Mouse (Mus musculus) neural tube, embryonic 12.5 days (tissue): ENCODE data around the gene Edar. TPM values are rescaled to one million over a fixed set of nuclear protein-coding genes. Genes with fewer than 3 reads are reported as not detected.

ENCODE experiments used
- ATAC-seq: fragments of 200-750 bp; cut with Nextera tagmentation; 2 replicates; pipeline ENCODE4 v1.8.0; 2017; ENCODE audit warnings: low read depth, mild to moderate bottlenecking, moderate TSS enrichment, moderate library complexity; ENCODE audit not compliant: low FRiP score
- H3K27ac ChIP-seq: fragments of 300-500 bp; sonication (generic); 2 replicates; pipeline ENCODE4 v1.5.1; 2016
- H3K27me3 ChIP-seq: fragments of 300-500 bp; sonication (generic); replicated peaks from 2 replicates; pipeline ENCODE4 v1.6.1; 2016; ENCODE audit warnings: mild to moderate bottlenecking
- H3K36me3 ChIP-seq: fragments of 300-500 bp; sonication (generic); 2 replicates; pipeline ENCODE4 v1.6.1; 2016; ENCODE audit warnings: mild to moderate bottlenecking
- H3K4me1 ChIP-seq: fragments of 300-500 bp; sonication (generic); 2 replicates; pipeline ENCODE4 v1.6.1; 2016
- H3K4me2 ChIP-seq: fragments of 300-500 bp; sonication (generic); replicated peaks from 2 replicates; pipeline ENCODE4 v1.6.1; 2016; ENCODE audit warnings: mild to moderate bottlenecking
- H3K4me3 ChIP-seq: fragments of 300-500 bp; sonication (generic); 2 replicates; pipeline ENCODE4 v1.5.1; 2016
- H3K9ac ChIP-seq: fragments of 300-500 bp; sonication (generic); 2 replicates; pipeline ENCODE4 v1.6.1; 2016; ENCODE audit warnings: mild to moderate bottlenecking
- H3K9me3 ChIP-seq: fragments of 300-500 bp; sonication (generic); 2 replicates; pipeline ENCODE4 v1.6.1; 2016; ENCODE audit warnings: mild to moderate bottlenecking
- WGBS: fragments of 180-500 bp; shearing (Covaris S2); methylation state at CpG from one replicate; pipeline ENCODE4 v1.1.7; 2016; 5-methylcytosine and 5-hydroxymethylcytosine counted together
- polyA plus RNA-seq: library from polyadenylated mRNA; unstranded; fragments of >200 nt; fragmentation: Nextera tagmentation; extraction: Ambion mirVana; gene quantifications from 2 replicates; pipeline ENCODE4 v1.2.1, GENCODE M21; 2016

Edar gene
- polyA plus RNA-seq, 1 experiment from 2014 or later, result 0.15 TPM

DNA sequence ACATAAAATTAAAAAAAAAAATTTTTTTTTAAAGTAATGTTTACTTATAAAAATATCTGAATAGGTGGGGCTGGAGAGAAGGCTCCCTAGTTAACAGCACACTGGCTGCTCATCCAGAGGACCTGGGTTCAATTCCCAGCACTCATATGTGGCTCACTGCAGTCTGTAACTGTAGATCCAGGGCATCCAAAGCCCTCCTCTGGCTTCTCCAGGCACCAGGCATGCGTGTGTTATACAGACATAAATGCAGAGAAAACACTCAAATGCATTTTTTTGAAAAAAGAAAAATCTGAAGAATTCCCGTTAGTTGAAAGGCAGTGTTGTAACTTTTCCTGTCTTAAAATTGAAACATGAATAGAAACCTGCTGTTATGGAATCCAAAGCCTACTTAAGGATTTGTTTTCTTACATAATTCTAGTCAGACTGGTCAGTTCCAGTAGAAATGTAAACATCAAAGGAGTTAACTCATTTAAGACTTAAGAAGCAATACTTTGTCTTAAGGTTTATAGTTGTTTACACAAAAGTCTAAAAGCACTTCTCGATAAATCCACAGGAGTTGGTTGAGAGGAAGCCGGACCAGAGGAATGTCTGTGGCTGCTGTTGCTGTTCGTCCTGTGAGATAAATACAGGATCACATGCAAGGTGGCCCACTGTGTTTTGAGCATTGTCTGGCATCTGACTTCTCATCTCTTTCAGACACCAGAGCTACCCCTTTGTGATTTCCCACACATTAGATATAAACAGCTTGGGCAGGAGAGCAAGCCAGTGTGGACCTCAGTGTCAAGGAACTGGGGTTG is 89.8 kb downstream of the Edar start:
- 78% methylated on average over 5 of the region's 5 CpGs for WGBS
- ATAC-seq, result no peak

DNA sequence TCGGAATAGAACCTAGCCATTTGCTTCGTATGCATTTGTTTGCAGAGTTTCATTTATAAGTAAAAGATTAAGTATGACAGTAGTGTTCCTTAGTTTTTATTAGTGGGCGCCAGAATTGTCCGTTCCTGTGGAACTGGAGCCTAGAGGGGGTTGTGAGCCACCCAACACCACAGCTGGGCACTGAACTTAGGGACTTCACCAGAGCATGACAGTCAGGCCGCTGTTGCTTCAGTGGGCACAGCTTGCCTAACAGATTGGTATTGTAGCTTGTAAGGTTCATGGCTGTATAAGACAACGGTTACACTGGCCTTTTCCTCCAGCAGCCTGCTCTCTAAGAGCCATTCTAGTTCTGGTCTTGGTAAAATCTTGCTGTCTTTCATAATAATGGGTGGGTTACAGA is 114.9 kb downstream of the Edar start:
- Histone ChIP-seq H3K4me1 (no peaks in the 10 kb centered on the region), H3K4me2 (no peak overlapping the region), H3K4me3 (no peak overlapping the region), H3K9ac (no peak overlapping the region), H3K9me3 (no peaks in the 10 kb centered on the region), H3K27me3 (no peaks in the 10 kb centered on the region), H3K36me3 (no peaks in the 10 kb centered on the region), H3K27ac (no peak overlapping the region)
- ATAC-seq, result no peak
- 89% methylated on average over 6 of the region's 6 CpGs for WGBS

More for the DNA sequence above, 89.8 kb downstream of the Edar start:
- Histone ChIP-seq H3K9me3 (0 out of 2 replicates have a peak, but pooled peaks cover 2% of the 10 kb centered on the region), H3K4me3 (no peak overlapping the region), H3K9ac (no peak overlapping the region), H3K4me1 (no peaks in the 10 kb centered on the region), H3K36me3 (no peaks in the 10 kb centered on the region), H3K27ac (no peak overlapping the region), H3K4me2 (no peak overlapping the region), H3K27me3 (no peaks in the 10 kb centered on the region)

DNA sequence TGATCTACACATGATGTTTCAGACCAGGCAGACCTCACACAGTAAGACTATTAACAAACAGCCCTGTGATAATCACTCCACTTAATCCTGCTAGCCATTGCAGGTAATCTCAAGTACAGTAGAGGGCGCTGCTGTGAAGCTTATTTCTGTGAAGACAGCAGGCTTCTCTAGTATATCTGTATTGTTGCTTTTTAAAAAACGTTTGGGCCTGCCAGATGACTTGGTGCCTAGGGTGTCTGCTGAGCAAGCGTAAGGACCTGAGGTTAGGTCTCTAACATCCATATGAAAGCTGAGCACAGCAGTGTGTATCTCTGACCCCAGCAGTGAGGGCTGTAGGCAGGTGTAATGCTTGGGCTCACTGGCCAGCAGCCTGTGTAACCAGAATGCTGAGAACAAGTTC is 115.6 kb downstream of the Edar start:
- Histone ChIP-seq H3K4me3 (no peak overlapping the region), H3K4me1 (no peaks in the 10 kb centered on the region), H3K36me3 (no peaks in the 10 kb centered on the region), H3K27ac (no peak overlapping the region), H3K4me2 (no peak overlapping the region), H3K27me3 (no peaks in the 10 kb centered on the region), H3K9me3 (no peaks in the 10 kb centered on the region), H3K9ac (no peak overlapping the region)
- peak; percentile 41; the same call in 1 of the 2 replicates for ATAC-seq
- 23% methylated on average over 3 of the region's 3 CpGs for WGBS

DNA sequence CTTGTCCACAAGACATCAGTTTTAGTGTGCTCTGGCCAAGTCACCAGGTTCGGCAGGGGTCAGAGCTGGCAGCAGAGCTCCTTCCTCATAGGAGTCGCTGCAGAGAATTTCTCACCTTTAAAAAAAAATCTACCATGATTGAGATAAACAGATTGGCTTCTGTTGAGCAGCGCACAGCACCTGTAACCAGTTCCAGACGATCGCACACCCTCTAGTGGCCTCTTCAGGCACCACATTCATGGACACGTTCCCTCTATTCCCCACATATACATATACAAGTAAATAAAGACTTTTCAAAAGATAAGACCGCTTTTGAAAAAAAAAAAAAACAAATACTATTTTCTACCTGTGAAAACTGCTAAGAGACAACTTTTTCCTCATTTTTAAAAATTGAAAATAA is 116.4 kb downstream of the Edar start:
- Histone ChIP-seq H3K4me1 (no peaks in the 10 kb centered on the region), H3K27me3 (no peaks in the 10 kb centered on the region), H3K4me3 (no peak overlapping the region), H3K4me2 (no peak overlapping the region), H3K27ac (no peak overlapping the region), H3K9ac (no peak overlapping the region), H3K36me3 (no peaks in the 10 kb centered on the region), H3K9me3 (no peaks in the 10 kb centered on the region)
- no peak for ATAC-seq
- 32% methylated on average over 7 of the region's 7 CpGs for WGBS

DNA sequence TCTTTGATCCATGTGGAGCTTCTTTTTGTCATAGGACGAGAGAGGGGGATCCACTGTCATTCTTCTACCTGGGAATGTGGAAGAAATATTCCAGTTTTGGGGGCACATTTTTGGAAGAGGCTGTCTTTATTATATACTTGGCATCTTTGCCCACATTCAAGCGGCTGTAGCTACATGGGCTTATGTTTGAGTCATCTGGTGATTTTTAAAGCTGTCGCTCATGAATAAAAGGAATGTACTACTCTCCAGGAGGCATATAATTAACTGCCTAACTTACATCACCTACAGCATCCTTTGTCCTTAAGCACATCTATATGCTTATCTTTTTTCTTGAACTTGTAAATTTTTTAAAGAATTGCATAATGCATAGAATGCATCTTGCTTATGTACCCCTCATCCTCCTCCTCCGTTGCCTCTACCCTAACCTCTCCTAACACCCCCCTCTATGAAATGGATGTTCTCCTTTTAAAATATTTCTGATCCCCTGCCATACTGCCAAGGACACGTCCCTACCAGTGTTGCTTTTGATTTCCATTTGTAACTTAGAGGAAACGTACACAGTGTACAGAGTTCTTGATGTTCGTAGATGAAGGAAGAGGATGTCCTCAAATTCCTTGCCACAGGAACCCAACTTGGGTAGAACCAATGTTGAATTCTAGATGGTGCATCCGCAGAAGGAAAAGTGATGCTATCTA is 120.6 kb downstream of the Edar start:
- Histone ChIP-seq H3K27me3 (no peaks in the 10 kb centered on the region), H3K4me1 (no peaks in the 10 kb centered on the region), H3K9me3 (no peaks in the 10 kb centered on the region), H3K36me3 (no peaks in the 10 kb centered on the region), H3K27ac (no peak overlapping the region), H3K4me3 (no peak overlapping the region), H3K4me2 (no peak overlapping the region), H3K9ac (no peak overlapping the region)
- ATAC-seq, result no peak
- WGBS, result 90% methylated on average over 8 of the region's 8 CpGs

Other genes starting within 250 kb of the Edar start
- 22.7 and 22.9 TPM in 2 replicates for gene Ranbp2, start 228.7 kb downstream of the Edar start, polyA plus RNA-seq
- gene Ccdc138, start 177.7 kb downstream of the Edar start, polyA plus RNA-seq, result 11.4 and 11.5 TPM in 2 replicates
- gene Gm17542, start 42.6 kb upstream of the Edar start, polyA plus RNA-seq, result not detected in 2 replicates
- gene Sh3rf3, start 137.7 kb upstream of the Edar start, polyA plus RNA-seq, result 3.6 and 6.3 TPM in 2 replicates